Mouse (Mus musculus) lung, postnatal 0 days (tissue): Measurements from ENCODE around the gene Trim34a.

ENCODE experiments used
- CTCF ChIP-seq: IDR thresholded peaks from 2 replicates; pipeline ENCODE4 v1.5.1; 2016; ENCODE audit warnings: antibody characterized with exemption, mild to moderate bottlenecking
- EP300 ChIP-seq: IDR thresholded peaks from 2 replicates; pipeline ENCODE4 v1.6.1; 2016; ENCODE audit warnings: antibody characterized with exemption, mild to moderate bottlenecking, control low read depth

- TF ChIP-seq CTCF = no peak
- no peak for TF ChIP-seq EP300
Observed at GRCm38 (mm10) chr7:104291638-104292400, 47.6 kb downstream of the Trim34a start.
